Mouse (Mus musculus) intestine, embryonic 14.5 days (tissue): Measurements from ENCODE around the gene Wrb. TPM values are rescaled to one million over a fixed set of nuclear protein-coding genes. Genes with fewer than 3 reads are reported as not detected.
"Not testable (repeated sequence)": the region's sequence is repeated elsewhere in the genome, so short reads cannot be mapped to it uniquely, and the experiment has no call there.

Source experiments
- ATAC-seq: fragments of 200-750 bp; cut with Nextera tagmentation; replicated peaks from 2 replicates; pipeline ENCODE4 v1.8.0; 2017; ENCODE audit warnings: low read depth, moderate number of reproducible peaks, moderate TSS enrichment, moderate library complexity; ENCODE audit not compliant: low FRiP score, low TSS enrichment
- DNase-seq: peaks from one replicate; pipeline ENCODE4 v3.0.0-alpha.2; 2018; ENCODE audit warnings: low spot score
- H3K27ac ChIP-seq: fragments of 300-500 bp; sonication (generic); 2 replicates; pipeline ENCODE4 v1.5.1; 2014; ENCODE audit warnings: low read depth, mild to moderate bottlenecking, control low read depth
- H3K27me3 ChIP-seq: fragments of 300-500 bp; sonication (generic); replicated peaks from 2 replicates; pipeline ENCODE4 v1.6.1; 2014; ENCODE audit warnings: low read length, control low read depth; ENCODE audit not compliant: control insufficient read depth, insufficient read depth
- H3K36me3 ChIP-seq: fragments of 300-500 bp; sonication (generic); 2 replicates; pipeline ENCODE4 v1.6.1; 2014; ENCODE audit warnings: low read length, control low read depth; ENCODE audit not compliant: control insufficient read depth, insufficient read depth
- H3K4me1 ChIP-seq: fragments of 300-500 bp; sonication (generic); replicated peaks from 2 replicates; pipeline ENCODE4 v1.6.1; 2014; ENCODE audit warnings: low read length, control low read depth, mixed read lengths; ENCODE audit not compliant: control insufficient read depth, insufficient read depth
- H3K4me2 ChIP-seq: fragments of 300-500 bp; sonication (generic); 2 replicates; pipeline ENCODE4 v1.6.1; 2014; ENCODE audit warnings: low read length
- H3K4me3 ChIP-seq: fragments of 300-500 bp; sonication (generic); 2 replicates; pipeline ENCODE4 v1.5.1; 2014; ENCODE audit warnings: low read depth, low read length, control low read depth, mixed read lengths
- H3K9ac ChIP-seq: fragments of 300-500 bp; sonication (generic); 2 replicates; pipeline ENCODE4 v1.6.1; 2014; ENCODE audit warnings: mild to moderate bottlenecking, low read length
- H3K9me3 ChIP-seq: fragments of 300-500 bp; sonication (generic); 2 replicates; pipeline ENCODE4 v1.6.1; 2016; ENCODE audit warnings: low read length, control low read depth; ENCODE audit not compliant: control insufficient read depth
- WGBS: fragments of 180-500 bp; shearing (Covaris S2); extraction: QIAGEN DNeasy Blood & Tissue Kit; methylation state at CpG from one replicate; pipeline ENCODE4 v1.1.7; 2014; 5-methylcytosine and 5-hydroxymethylcytosine counted together
- polyA plus RNA-seq: library from polyadenylated mRNA; unstranded; fragments of >200 nt; fragmentation: Nextera tagmentation; extraction: Ambion mirVana; gene quantifications from 2 replicates; pipeline ENCODE4 v1.2.1, GENCODE M21; 2014

Wrb gene
- polyA plus RNA-seq, result 80.0 and 89.2 TPM in 2 replicates

GRCm38 (mm10) chr16:96145110-96145800, at the start of gene Wrb:
TSS of gene Wrb (plus strand) at chr16:96145407.
- Histone ChIP-seq H3K27ac (peak within 1 kb of the TSS; percentile 44; the same call in 1 of the 2 replicates), H3K9ac (peak within 1 kb of the TSS; percentile 45), H3K4me1 (peaks cover 16% of the 10 kb centered on the region), H3K4me3 (peak within 1 kb of the TSS; percentile 53), H3K9me3 (no peaks in the 10 kb centered on the region), H3K4me2 (peak within 1 kb of the TSS; percentile 51), H3K27me3 (0 out of 2 replicates have a peak, but pooled peaks cover 2% of the 10 kb centered on the region), H3K36me3 (no peaks in the 10 kb centered on the region)
- DNase-seq, result peak; percentile 100
- WGBS, result under 1% methylated on average over 68 of the region's 68 CpGs
- ATAC-seq, result peak; percentile 92

GRCm38 (mm10) chr16:96095966-96096365, 49.2 kb upstream of the Wrb start:
- Histone ChIP-seq H3K27ac (no peak overlapping the region), H3K36me3 (no peaks in the 10 kb centered on the region), H3K9ac (no peak overlapping the region), H3K9me3 (no peaks in the 10 kb centered on the region), H3K27me3 (no peaks in the 10 kb centered on the region), H3K4me1 (no peaks in the 10 kb centered on the region), H3K4me3 (no peak overlapping the region), H3K4me2 (no peak overlapping the region)
- no peak for ATAC-seq
- 82% methylated on average over 5 of the region's 5 CpGs for WGBS
- no peak for DNase-seq

- not testable (repeated sequence) for H3K9me3 ChIP-seq, H3K4me2 ChIP-seq, H3K27ac ChIP-seq, H3K27me3 ChIP-seq, H3K36me3 ChIP-seq, H3K4me1 ChIP-seq, H3K4me3 ChIP-seq, ATAC-seq, DNase-seq, H3K9ac ChIP-seq
Measured at GRCm38 (mm10) chr16:96097811-96098210, 47.4 kb upstream of the Wrb start.

- no peaks in the 10 kb centered on the region for H3K36me3 ChIP-seq
- H3K4me3 ChIP-seq, result no peak overlapping the region
- 35% methylated on average over 2 of the region's 2 CpGs for WGBS
- no peaks in the 10 kb centered on the region for H3K27me3 ChIP-seq
- DNase-seq (no peak), ATAC-seq (no peak)
- no peak overlapping the region for H3K9ac ChIP-seq
- no peak overlapping the region for H3K4me2 ChIP-seq
- H3K9me3 ChIP-seq, result no peaks in the 10 kb centered on the region
- H3K4me1 ChIP-seq, result no peaks in the 10 kb centered on the region
- no peak overlapping the region for H3K27ac ChIP-seq
Measured at GRCm38 (mm10) chr16:96103036-96103435, 42.2 kb upstream of the Wrb start.

GRCm38 (mm10) chr16:96109673-96110072, 35.5 kb upstream of the Wrb start:
- ATAC-seq (no peak), DNase-seq (no peak)
- no peak overlapping the region for H3K4me3 ChIP-seq
- H3K9me3 ChIP-seq, result no peaks in the 10 kb centered on the region
- H3K36me3 ChIP-seq, result no peaks in the 10 kb centered on the region
- WGBS, result 60% methylated on average over 4 of the region's 4 CpGs
- no peak overlapping the region for H3K4me2 ChIP-seq
- no peaks in the 10 kb centered on the region for H3K4me1 ChIP-seq
- no peaks in the 10 kb centered on the region for H3K27me3 ChIP-seq
- H3K9ac ChIP-seq, result no peak overlapping the region
- no peak overlapping the region for H3K27ac ChIP-seq

- no peak for ATAC-seq
- Histone ChIP-seq H3K27me3 (no peaks in the 10 kb centered on the region), H3K4me1 (no peaks in the 10 kb centered on the region), H3K36me3 (no peaks in the 10 kb centered on the region), H3K4me2 (no peak overlapping the region), H3K4me3 (no peak overlapping the region), H3K9ac (no peak overlapping the region), H3K27ac (no peak overlapping the region), H3K9me3 (no peaks in the 10 kb centered on the region)
- DNase-seq, result no peak
- 81% methylated on average over 5 of the region's 5 CpGs for WGBS
Measured at GRCm38 (mm10) chr16:96110655-96111345, 34.4 kb upstream of the Wrb start.

- Histone ChIP-seq H3K9ac (no peak overlapping the region), H3K27me3 (no peaks in the 10 kb centered on the region), H3K4me3 (no peak overlapping the region), H3K9me3 (no peaks in the 10 kb centered on the region), H3K4me2 (no peak overlapping the region), H3K36me3 (no peaks in the 10 kb centered on the region), H3K4me1 (no peaks in the 10 kb centered on the region), H3K27ac (no peak overlapping the region)
- 48% methylated on average over 2 of the region's 2 CpGs for WGBS
- DNase-seq (no peak), ATAC-seq (no peak)
Measured at GRCm38 (mm10) chr16:96112769-96113168, 32.4 kb upstream of the Wrb start.

- WGBS, result 55% methylated on average over 4 of the region's 4 CpGs
- no peaks in the 10 kb centered on the region for H3K4me1 ChIP-seq
- H3K36me3 ChIP-seq, result no peaks in the 10 kb centered on the region
- H3K9ac ChIP-seq, result no peak overlapping the region
- H3K9me3 ChIP-seq, result no peaks in the 10 kb centered on the region
- no peak overlapping the region for H3K27ac ChIP-seq
- H3K4me3 ChIP-seq, result no peak overlapping the region
- no peak for ATAC-seq
- no peak overlapping the region for H3K4me2 ChIP-seq
- H3K27me3 ChIP-seq, result no peaks in the 10 kb centered on the region
- DNase-seq, result no peak
Measured at GRCm38 (mm10) chr16:96114729-96115128, 30.5 kb upstream of the Wrb start.
